Mouse (Mus musculus) cerebellum, adult 2 months (tissue): ENCODE measurements around the gene Klhl42. TPM values are rescaled to one million over a fixed set of nuclear protein-coding genes. Genes with fewer than 3 reads are reported as not detected.

Experiments
- DNase-seq, 2 experiments: peaks; one replicate each; pipeline ENCODE4 v3.0.0; 2021
- H3K27ac ChIP-seq: fragments of 200-500 bp; 2 replicates; pipeline ENCODE4 v1.5.1; 2012; ENCODE audit warnings: low read length, control low read depth, inconsistent platforms; ENCODE audit not compliant: insufficient read depth
- H3K27me3 ChIP-seq: fragments of 200-500 bp; 2 replicates; pipeline ENCODE4 v1.6.1; 2012; ENCODE audit warnings: inconsistent platforms, mild to moderate bottlenecking, low read length, moderate library complexity; ENCODE audit not compliant: control insufficient read depth, insufficient read depth
- H3K4me1 ChIP-seq: fragments of 200-500 bp; 2 replicates; pipeline ENCODE4 v1.6.1; 2011; ENCODE audit warnings: low read length; ENCODE audit not compliant: control insufficient read depth, insufficient read depth
- H3K4me3 ChIP-seq: fragments of 200-500 bp; replicated peaks from 2 replicates; pipeline ENCODE3; 2011; ENCODE audit warnings: mild to moderate bottlenecking, low read depth, low read length, control low read depth; ENCODE audit not compliant: insufficient read depth
- CTCF ChIP-seq: fragments of 200-500 bp; IDR thresholded peaks from 2 replicates; pipeline ENCODE4 v1.5.1; 2011; ENCODE audit warnings: low read depth, mild to moderate bottlenecking, control low read depth, low read length, moderate library complexity, borderline replicate concordance; ENCODE audit not compliant: insufficient read depth
- POLR2A ChIP-seq: fragments of 200-500 bp; IDR thresholded peaks from 2 replicates; pipeline ENCODE4 v1.6.1; 2011; ENCODE audit warnings: low read length, control low read depth, borderline replicate concordance; ENCODE audit not compliant: insufficient read depth
- WGBS: fragments of 180-500 bp; shearing (Covaris S2); methylation state at CpG from one replicate; pipeline ENCODE4 v1.1.7; 2018; 5-methylcytosine and 5-hydroxymethylcytosine counted together
- polyA plus RNA-seq: library from polyadenylated mRNA; depleted of rRNA; stranded (reverse); fragments of >200 nt; gene quantifications from 2 replicates; pipeline ENCODE4 v1.2.3, GENCODE M21; 2012; rRNA removed

Klhl42 gene
- 16.5 and 17.2 TPM in 2 replicates for polyA plus RNA-seq

DNA sequence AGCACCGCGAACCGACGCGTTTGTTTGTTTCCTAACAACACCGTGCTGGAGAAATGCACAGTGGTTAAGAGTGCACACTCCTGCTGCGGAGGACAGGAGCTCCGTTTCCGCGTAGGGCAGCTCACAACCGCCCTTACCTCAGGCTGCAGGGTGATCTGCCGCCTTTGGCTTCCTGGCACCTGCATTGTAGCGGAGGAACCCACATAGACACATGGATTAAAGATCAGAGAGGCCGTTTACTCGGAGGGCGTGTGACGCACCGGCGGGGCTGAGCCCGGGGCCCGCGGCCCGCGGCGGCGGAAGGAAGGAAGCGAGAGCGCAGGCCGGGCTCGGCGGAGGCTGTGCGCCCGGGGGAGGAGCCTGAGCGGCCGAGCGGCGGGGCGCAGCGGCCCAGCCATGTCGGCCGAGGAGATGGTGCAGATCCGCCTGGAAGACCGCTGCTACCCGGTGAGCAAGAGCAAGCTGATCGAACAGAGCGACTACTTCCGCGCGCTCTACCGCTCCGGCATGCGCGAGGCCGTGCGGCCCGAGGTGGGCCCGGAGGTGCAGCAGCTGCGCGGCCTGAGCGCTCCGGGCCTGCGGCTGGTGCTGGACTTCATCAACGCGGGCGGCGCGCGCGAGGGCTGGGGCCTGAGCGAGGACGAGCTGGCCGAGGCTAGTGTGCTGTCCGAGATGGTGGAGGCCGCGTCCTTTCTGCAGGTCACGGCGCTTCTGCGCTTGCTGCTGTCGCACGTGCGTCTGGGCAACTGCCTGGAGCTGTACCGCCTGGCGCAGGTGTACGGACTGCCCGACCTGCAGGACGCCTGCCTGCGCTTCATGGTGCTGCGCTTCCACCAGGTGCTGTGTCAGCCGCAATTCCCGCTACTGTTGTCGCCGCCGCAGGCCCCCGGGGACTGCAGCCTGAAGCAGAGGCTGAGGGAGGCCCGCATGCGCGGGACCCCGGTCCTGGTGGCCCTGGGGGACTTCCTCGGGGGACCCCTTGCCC, at the start of gene Klhl42:
TSS of gene Klhl42 (plus strand) at position 244 of the 985 bp plus-strand sequence.
- peak within 1 kb of the TSS; percentile 97 for H3K4me3 ChIP-seq
- peak; percentile 82 to 88 for DNase-seq
- H3K4me1 ChIP-seq = peaks cover 5% of the 10 kb centered on the region; the same call in 1 of the 2 replicates
- no peaks in the 10 kb centered on the region for H3K27me3 ChIP-seq
- H3K27ac ChIP-seq = peak within 1 kb of the TSS; percentile 88
- TF ChIP-seq POLR2A (peak; percentile 64), CTCF (no peak)
- WGBS = under 1% methylated on average over 99 of the region's 99 CpGs

DNA sequence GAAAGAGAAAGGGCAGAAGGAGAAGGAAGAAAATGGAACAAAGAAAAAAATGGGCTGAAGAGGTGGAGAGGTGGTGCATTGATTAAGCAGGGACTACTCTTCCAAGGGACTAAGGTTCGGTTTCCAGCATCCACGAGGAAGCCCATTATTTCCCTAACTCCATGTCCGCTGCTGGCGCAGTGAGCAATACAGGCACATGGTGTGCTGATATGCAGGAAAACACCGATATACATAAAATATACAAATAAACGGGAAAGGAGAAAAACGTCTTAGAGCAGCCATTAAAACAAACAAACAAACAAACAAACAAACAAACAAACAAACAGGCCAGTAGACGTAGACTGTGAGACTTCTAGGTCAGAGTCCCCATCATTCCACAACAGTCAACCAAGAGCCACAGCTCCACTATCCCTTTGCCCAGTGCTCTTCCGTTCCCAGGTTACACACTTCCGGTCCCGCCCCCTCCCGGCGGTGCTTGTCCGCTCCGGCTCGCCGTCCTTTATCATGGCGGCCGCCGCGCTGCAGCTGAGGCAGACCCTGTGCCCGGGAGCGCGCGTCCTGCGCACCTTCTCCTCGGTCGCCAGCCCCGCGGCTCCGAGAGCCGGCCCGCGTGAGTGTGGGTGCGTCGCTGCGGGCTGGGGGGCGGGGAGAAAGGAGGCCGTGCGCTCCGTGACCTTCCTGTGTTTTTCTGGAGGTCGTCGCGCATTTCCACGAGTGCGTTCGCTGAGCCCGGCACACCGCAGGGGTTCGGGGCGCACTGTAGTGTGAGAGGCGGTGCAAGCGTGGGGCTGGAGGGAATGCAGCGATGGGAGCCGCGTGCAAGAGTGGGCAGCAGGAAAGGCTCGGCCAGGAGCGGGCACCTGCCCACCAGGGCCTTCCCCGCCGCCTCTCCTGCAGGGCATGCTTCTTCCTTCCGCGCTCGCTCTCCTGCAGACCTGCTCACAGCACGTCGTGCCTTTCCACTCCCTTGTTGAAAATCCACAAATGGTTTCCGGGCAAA, 48.6 kb upstream of the Klhl42 start, which contains the start of gene Mrps35:
TSS of gene Mrps35 (plus strand) at position 474 of the 1,000 bp plus-strand sequence.
- Histone ChIP-seq H3K27me3 (no peaks in the 10 kb centered on the region), H3K4me3 (peak within 1 kb of the TSS; percentile 84), H3K4me1 (no peaks in the 10 kb centered on the region), H3K27ac (peak within 1 kb of the TSS; percentile 74)
- peak; percentile 92 for DNase-seq
- peak; percentile 85 for TF ChIP-seq POLR2A
- no peak for TF ChIP-seq CTCF
- WGBS = 2% methylated on average over 66 of the region's 66 CpGs

DNA sequence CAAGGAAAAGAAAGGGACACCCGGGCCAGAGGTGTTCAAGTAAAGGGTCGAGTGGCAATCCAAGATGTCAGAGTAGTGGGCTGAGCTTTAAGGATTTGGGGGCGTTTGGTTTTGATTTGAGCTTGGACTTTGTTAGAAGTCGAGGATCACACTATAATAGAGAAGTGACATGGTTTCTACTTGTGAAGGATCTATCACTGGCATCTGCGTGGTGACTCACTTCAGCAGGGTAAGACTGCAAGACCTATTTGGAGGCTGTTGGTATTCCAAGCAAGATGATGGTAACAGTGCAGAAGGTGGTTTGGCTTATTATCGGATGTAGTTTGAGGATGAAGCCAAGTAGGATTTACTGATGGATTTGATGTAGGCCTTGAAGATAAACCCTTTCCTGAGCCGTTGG, 47.5 kb upstream of the Klhl42 start:
- Histone ChIP-seq H3K27me3 (no peaks in the 10 kb centered on the region), H3K4me1 (no peaks in the 10 kb centered on the region), H3K4me3 (peak overlapping the region; percentile 84), H3K27ac (no peak overlapping the region)
- TF ChIP-seq CTCF = no peak
- no peak for TF ChIP-seq POLR2A
- WGBS = 40% methylated on average over 7 of the region's 7 CpGs
- DNase-seq = no peak

DNA sequence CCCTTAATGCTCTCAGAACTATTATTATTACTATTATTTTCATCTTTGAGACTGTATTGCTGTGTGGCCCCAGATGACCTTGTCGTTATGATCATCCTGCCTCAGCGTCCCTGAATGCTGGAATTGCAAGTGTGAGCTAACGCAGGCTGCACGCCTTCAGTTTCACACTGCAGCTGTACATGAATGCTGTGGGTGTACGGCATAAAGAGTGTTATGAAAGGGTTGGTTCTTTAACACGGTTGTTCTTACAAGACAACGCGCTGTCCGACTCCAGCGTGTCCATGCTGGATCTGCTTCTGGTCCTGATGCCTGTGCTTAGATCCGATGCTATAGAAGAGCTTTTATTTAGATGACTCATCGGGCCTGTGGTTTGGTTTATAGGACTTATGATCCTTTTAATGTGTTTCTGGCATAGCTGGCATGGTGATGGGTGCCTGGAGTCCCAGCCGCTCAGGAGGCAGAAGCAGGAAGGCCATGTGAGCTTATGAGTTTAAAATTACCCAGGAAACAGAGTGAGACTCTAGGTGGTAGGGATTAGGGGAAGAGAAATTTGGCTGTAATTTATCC, 41.9 kb upstream of the Klhl42 start:
- no peak for TF ChIP-seq CTCF
- TF ChIP-seq POLR2A = no peak
- Histone ChIP-seq H3K27ac (no peak overlapping the region), H3K4me1 (no peaks in the 10 kb centered on the region), H3K4me3 (no peak overlapping the region), H3K27me3 (no peaks in the 10 kb centered on the region)
- peak in 1 of 2 experiments; percentile 3 for DNase-seq
- WGBS = 94% methylated on average over 13 of the region's 13 CpGs

DNA sequence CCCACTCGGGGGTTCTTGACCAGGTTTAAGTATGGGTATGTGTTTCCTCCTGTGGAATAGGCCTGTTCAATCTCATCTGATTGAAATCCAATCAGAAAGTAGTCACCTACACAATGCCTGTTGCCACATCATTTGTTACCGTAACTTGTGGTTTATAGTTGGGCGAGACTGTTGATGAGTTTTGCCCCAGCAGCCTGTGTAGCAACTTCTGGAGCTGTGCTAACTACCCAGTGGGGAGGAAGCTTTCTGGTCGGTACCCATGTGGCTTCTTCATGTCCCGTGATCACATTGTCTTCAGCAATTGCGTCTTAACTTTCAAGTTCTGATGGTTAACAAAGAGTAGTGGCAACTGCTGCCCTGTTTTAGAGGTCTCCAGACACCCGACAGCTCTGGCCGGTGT, 39.5 kb upstream of the Klhl42 start:
- TF ChIP-seq POLR2A = no peak
- DNase-seq = peak in 1 of 2 experiments; percentile 0
- Histone ChIP-seq H3K4me1 (no peaks in the 10 kb centered on the region), H3K27me3 (no peaks in the 10 kb centered on the region), H3K4me3 (no peak overlapping the region), H3K27ac (no peak overlapping the region)
- 93% methylated on average over 8 of the region's 8 CpGs for WGBS

DNA sequence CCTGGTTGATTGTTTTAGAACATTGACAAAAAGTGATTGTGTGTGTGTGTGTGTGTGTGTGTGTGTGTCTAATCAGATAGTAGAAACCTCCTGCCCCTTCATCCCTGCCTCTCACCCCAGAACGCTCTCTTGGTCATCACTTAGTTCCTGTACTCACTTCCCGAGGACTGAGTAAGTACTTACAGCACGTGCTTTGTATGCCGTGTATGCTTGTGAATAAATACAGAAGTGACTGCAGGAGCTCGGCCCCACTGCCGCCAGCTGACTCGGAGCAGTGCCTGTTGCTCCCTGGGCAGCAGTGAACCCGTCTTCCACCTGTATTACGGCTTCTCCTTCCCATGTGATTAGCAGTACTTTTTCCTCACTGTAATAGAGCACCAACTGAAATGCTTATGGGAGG, 38.7 kb upstream of the Klhl42 start:
- H3K27ac ChIP-seq = no peak overlapping the region
- H3K4me3 ChIP-seq = no peak overlapping the region
- no peaks in the 10 kb centered on the region for H3K4me1 ChIP-seq
- WGBS = 83% methylated on average over 9 of the region's 9 CpGs
- H3K27me3 ChIP-seq = no peaks in the 10 kb centered on the region
- peak in 1 of 2 experiments; percentile 3 for DNase-seq
- TF ChIP-seq CTCF = no peak
- no peak for TF ChIP-seq POLR2A
